Mouse (Mus musculus): Measurements from ENCODE around the gene Aurkb.
"Not testable (repeated sequence)": the region's sequence is repeated elsewhere in the genome, so short reads cannot be mapped to it uniquely, and the experiment has no call there.

The Aurkb gene

DNA sequence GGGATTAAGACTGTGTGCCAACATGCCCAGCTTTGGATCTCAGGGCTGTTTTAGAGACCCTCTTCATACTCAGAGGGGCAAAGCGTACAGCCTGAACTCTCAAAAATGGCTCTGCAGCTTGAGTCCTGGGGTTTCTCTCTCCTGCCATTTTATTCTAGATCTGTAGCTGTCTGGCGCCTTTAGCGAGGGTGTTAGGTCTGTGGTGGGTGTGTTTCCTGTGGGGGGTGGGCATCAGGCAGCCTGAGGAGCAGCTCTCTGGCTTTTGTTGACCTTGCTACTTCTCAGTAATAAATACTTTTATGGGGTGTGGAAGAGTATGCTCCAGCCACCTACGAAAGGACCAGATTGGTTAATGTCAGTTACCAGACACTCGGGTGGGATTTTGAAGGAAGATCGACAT lies 32.6 kb downstream of the Aurkb start:
- no peak for ATAC-seq (ENCODE audit: insufficient number of reproducible peaks, low FRiP score, low TSS enrichment)

DNA sequence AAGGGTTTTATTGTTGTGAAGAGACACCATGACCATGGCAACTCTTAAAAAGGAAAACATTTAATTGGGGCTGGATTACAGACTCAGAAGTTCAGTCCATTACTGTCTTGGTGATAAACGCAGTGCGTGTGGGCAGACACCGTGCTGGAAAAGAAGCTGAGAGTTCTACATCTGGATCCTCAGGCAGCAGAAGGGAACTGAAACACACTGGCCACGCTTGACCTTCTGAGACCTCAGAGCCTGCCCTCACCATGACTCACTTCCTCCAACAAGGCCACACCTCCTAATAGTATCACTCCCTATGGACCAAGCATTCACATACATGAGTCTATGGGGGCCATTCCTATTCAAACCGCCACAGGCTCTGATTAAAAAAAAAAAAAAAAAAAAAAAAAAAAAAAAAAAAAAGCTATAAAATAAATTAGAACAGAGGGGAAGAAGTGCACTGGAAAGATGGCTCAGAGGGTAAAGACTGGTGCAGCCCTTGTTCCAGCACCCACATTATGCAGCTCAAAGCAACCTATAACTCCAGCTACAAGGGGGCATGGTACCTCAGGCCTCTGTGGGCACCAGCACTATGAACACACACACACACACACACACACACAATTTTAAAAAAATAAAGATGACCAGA lies 33.5 kb downstream of the Aurkb start:
- no peak for ATAC-seq (ENCODE audit: insufficient number of reproducible peaks, low FRiP score, low TSS enrichment)

DNA sequence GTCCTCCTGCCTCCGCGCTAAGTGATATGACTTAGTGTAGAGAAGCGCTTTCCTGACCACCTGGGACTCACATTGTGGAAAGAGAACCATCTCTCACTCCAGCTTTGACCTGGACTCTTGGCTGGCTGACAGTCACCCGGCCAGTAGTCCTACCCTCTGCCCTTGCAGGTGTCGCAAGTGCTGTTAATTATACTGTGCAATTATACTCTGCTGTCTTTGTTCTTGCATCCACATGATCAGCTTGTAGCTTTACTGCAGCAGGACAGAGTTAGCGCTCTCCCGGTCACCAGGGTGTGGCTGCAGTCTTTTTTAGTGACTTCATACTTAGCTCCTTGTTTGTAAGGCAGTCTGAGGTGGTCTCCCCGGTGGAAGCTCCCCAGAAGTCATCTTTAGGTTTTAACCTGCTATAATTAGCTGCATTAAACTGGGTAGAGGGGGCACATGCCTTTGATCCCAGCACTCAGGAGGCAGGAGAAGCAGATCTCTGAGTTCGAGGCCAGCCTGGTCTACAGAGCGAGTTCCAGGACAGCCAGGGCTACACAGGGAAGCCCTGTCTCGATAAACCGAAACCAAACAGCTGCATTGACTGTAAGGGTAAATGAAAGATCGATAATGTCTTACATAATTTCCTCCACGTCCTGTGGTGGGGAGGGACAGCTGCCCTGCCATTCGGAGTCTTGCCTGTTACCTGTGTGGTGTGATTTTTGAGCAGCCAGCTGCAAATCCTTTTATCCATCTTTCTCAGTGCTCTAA lies 34.8 kb downstream of the Aurkb start:
- no peak for ATAC-seq (ENCODE audit: insufficient number of reproducible peaks, low FRiP score, low TSS enrichment)

DNA sequence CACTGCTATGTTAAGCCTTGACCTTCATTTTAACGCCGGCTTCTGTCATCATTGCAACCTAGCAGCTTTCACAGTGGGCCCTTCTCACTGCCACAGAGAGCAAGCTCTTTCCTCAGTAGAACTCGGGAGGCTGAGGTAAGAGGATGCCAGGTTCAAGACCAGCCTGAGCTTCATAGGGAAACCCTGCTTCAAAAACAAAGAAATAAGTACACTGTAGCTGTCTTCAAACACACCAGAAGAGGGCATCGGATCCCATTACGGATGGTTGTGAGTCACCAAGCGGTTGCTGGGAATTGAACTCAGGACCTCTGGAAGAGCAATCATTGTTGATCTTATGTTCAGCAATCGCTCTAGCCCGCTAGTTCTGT lies 35.4 kb downstream of the Aurkb start:
- ATAC-seq (ENCODE audit: insufficient number of reproducible peaks, low FRiP score, low TSS enrichment) = no peak

DNA sequence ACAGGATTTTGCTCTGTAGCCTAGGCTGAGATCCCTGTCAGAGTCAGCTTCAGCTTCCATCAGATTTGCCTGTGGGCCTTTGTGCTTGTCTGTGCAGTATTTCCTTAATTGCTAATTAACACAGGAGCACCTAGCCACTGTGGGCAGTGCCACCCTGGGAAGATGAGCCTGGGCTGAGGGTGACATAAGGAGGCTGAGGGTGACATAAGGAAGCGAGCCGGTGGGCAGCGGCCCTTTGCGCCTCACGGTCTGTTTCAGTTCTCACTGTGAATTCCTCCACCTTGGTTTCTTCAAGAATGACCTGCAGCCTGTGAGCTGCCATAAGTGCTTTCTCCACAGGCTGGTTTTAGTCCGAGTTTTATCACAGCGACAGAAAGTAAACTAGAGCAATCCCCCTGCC lies 36.2 kb downstream of the Aurkb start:
- no peak for ATAC-seq (ENCODE audit: insufficient number of reproducible peaks, low FRiP score, low TSS enrichment)

DNA sequence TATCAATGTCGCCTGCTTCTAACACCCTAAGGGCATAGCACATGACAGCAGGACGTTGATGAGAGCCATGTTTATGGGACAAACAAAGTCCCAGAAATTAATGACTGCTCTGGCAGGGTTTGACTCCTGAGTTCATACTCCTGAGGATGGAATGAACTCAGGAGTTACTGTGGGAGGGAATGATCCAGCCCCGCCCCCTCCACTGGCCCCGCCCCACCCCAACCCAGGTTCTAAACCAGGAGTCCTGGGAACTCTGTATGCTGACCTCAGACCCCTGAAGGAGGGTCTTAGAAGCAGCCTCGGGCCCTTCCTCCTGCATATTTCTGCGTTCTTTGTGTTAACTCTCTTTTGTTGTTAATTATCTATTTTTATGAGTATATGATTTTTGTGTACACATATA lies 40.2 kb downstream of the Aurkb start:
- ATAC-seq (ENCODE audit: insufficient number of reproducible peaks, low FRiP score, low TSS enrichment) = no peak

DNA sequence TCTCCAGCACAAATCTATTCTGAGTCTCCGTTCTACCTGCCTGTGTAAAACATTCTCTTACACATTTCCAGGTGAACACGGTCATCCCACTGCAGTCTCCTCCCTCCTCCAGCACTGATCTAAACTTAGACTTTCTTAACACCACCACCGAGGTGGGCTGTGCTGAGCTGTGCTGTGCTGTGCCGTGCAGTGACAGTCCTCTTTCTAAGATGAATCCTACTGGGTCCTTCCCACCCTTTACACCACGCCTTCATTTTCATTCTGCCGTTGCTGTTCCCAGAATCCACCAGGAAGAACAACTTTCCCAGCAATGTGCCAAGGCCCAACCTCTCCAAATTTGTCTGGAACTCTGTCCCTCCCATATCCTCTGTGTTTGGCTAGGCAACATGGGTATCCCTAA lies 40.9 kb downstream of the Aurkb start:
- ATAC-seq (ENCODE audit: insufficient number of reproducible peaks, low FRiP score, low TSS enrichment) = no peak

DNA sequence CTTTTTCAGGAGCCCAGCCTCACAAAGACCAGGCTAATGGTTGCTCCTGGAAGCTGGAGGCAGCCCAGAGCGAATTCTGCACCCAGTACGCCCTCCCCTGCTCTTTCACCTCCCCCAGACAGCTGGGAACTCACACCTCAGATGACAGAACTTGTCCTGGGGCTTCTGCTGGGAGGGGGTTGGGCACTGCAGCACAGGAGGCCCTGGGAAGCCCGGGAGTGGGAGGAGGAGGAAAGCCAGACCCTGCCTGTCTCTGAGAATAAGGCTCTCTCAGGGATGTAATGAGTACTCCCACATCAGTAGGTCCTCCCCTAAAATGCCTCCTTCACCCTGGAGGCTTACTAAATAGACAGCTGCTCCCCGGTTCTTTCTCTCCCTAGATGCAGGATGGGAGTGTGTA lies 41.6 kb downstream of the Aurkb start:
- ATAC-seq (ENCODE audit: insufficient number of reproducible peaks, low FRiP score, low TSS enrichment) = no peak

DNA sequence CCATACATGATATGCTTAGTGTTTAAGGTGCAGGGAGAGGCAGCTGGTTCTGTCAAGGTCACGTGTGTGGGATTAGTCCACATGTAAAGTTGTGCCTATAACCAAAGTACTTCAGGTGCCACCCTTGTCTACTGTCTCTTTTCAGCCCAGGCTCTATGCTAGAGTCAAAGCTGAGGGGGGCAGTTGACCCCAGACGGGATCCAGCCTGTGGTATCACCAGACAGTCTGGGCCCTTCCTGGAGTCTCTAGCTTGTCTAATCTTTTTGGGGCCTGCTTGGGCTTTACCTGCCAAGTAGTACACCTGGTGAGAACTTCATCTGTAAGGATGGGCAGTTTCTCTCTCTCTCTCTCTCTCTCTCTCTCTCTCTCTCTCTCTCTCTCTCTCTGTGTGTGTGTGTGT lies 42.1 kb downstream of the Aurkb start:
- no peak for ATAC-seq (ENCODE audit: insufficient number of reproducible peaks, low FRiP score, low TSS enrichment)

DNA sequence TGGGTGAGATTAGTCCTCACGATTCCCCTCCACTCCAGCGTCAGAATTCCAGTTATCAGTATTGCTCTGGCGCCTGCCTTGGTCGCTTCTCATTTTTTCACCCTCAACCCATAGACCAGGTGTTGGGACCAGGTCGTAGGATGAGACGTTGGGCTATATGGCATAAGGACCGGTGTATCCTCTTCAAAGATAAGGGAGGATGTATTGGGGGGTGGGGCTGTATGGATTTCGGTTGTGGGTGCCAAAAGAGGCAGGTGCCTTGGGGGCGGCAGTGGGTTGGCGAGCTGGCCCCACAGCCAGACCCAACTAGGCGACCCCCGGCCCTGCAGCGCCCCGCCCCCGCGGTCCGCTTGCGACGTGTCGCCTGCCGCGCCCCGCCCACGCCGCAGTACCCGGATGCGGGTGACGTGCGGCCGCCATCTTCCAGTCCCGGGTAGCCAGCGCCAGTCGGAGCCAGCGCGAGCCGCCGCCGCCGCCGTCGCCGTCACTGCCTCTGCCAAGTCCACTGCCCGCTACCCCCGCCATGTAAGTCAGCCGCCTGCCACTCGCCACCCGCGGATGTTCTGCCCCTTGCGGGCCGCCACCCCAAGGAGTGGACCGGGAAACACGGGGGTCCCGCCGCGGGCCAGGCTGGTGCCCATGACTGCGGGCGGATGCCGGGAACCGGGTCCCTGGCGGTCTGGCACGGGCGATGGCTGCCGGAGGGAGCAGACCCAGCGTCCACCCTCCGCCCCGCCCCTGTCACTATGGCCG lies 42.8 kb downstream of the Aurkb start, which contains the start of gene Vamp2:
Vamp2 (plus strand) TSS at position 388 of the 753 bp plus-strand sequence.
- ATAC-seq (ENCODE audit: insufficient number of reproducible peaks, low FRiP score, low TSS enrichment) = peak; percentile 70; the same call in 1 of the 2 replicates

DNA sequence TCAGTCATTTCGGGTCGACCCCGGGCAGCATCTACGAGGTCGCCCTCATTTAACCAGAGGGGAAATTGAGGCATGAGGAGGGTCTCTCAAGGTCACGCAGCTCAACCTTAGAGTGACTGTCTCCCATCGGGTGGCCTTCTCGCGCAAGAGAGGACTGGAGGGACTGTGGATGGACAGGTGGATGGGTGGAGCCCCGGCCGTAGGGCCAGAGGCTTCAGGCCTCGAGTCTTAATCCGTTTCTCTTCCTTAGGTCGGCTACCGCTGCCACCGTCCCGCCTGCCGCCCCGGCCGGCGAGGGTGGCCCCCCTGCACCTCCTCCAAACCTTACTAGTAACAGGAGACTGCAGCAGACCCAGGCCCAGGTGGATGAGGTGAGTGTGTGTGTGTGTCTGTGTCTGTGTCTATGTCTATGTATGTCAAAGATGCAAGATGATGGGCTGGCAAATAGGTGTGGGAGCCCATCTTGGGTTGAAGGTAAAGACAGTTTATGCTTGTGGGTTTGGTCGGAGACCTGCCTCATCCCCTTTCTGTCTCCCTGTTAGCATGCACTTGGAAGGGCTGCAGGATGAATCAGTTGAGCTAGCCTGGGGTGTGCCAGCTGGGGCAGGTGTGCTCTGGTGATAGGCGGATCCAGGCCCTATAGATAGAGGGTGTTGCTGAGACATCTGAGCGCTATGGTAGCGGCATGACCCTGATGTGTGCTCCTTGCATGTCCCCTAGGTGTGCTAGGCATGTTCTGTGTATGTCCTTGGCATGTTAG lies 43.6 kb downstream of the Aurkb start:
- ATAC-seq (ENCODE audit: insufficient number of reproducible peaks, low FRiP score, low TSS enrichment) = peak; percentile 37; the same call in 1 of the 2 replicates

DNA sequence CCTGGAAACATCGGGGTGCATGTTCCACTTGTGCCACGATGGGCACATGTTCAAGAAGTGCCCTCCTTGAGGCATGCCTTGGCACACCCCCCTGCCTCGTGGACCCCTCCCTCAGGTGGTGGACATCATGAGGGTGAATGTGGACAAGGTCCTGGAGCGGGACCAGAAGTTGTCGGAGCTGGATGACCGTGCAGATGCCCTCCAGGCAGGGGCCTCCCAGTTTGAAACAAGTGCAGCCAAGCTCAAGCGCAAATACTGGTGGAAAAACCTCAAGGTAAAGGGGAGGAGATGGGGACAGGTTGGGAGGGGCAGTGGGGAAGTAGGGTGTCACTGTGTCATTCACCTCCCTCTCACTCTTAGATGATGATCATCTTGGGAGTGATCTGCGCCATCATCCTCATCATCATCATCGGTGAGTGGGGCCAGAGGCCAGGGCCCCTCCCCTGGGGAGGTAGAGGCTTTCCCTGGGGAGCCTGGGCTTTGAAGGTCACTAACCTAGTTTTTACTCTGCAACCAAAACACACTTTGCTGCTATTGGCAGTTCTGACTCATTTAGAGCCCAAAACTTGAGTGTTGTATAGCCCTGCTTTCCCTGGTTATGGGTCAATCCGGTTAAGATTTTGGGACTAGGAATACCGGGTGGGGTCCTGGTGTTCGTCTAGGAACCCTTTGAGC lies 44.3 kb downstream of the Aurkb start:
- no peak for ATAC-seq (ENCODE audit: insufficient number of reproducible peaks, low FRiP score, low TSS enrichment)

DNA sequence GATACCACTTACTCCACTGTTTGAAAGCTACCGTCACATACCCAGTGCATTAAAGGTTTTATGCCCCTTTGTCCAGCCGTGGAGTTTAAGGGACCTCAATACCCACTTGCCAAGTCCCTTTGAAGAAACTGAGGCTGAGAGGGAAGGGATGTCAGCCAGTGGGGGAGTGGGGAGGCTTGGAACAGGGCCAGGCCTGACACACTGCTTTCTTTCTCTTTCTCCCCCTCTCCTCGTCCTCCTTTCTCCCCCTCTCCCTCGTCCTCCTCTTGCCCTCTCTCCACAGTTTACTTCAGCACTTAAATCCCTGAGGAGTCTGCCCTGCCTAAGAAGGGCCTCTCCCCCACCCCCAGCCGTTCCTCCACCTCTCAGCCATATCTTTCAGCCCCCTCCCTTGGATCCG lies 44.9 kb downstream of the Aurkb start:
- no peak for ATAC-seq (ENCODE audit: insufficient number of reproducible peaks, low FRiP score, low TSS enrichment)

DNA sequence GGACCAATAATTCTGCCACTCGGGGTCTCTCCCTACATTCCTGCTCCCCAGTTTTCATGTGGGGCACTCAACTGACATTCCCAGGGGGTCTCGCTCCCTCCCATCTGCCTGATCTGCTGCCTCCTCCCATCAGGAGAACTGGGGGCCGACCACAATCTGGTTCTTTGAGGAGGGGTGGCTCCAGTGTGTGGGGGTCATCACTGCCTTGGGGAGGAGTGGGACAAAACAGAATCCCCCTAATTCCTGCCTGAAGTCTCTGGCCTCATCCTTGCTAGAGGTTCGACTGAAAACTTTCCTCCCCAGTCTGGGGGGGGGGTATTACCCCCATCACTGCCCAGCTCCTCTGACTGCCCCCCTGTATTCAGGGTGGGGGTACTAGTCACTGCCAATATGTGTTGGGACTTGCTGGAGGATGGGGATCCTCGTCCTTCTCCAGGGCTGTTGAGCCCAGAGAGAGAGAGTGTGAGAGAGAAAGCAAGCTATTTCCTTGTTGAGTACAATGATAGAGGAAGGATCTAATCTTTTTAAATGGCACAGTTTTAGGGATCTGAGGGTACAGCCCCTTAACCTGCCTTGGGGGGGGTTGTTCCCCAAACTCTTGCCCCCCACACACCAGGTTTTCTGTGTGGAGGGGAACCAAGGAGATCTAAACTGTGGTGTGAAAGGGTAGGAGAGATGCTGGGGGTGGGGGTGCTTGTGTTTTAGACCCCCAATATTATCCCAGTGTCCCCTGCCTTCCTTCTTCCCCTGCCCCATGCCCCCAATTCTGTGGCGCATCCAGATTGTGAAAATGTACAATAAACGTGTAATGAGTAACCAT lies 46.3 kb downstream of the Aurkb start:
- ATAC-seq (ENCODE audit: insufficient number of reproducible peaks, low FRiP score, low TSS enrichment) = no peak

DNA sequence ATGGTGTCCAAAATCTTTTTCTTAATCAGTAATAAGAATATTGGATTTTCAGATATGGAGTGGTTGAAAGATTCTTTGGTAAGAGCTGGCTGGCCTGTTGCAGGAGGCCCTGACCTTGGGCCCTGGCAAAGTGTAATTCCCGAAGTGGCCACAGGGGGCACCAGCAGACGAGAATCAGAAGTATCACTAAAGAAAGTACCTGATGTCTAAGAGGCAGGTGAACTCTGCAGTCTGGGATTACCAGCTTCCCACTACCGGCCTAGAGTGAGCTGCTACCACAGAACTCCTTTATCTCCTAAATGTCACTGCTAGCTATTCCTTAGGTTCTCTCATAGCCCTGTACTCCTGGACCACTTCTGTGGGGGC lies 46.9 kb downstream of the Aurkb start:
- ATAC-seq (ENCODE audit: insufficient number of reproducible peaks, low FRiP score, low TSS enrichment) = no peak

DNA sequence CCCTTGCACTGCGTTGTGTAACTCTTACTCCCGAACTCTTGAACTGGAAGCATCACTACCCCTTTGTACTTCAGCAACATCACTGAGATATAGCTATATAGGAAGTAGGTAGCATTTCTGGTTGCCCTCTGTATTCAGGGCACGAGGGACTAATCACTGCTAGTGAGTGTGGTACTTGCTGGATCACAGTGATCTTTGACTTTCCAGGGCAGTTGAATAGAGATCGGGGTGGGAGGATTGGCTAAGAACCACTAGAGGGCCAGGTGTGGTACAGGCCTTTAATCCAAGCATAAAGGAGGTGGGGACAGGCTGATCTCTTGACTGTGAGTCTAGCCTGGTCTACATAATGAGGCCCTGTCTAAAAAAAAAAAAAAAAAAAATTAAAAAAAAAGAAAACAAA lies 47.4 kb downstream of the Aurkb start:
- no peak for ATAC-seq (ENCODE audit: insufficient number of reproducible peaks, low FRiP score, low TSS enrichment)

DNA sequence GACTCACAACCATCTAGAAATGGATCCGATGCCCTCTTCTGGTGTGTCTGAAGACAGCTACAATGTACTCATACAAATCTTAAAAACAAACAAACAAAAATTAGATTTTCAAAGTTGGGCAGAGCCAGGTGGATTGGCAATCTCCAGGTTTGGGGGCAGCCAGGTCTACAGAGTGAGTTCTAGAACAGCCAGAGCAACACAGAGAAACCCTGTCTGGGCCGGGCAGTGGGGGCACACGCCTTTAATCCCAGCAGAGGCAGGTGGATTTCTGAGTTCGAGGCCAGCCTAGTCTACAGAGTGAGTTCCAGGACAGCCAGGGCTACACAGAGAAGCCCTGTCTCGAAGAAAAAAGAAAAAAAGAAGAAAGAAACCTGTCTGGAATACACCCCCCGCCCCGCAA lies 48.4 kb downstream of the Aurkb start:
- not testable (repeated sequence) for ATAC-seq (ENCODE audit: insufficient number of reproducible peaks, low FRiP score, low TSS enrichment)

DNA sequence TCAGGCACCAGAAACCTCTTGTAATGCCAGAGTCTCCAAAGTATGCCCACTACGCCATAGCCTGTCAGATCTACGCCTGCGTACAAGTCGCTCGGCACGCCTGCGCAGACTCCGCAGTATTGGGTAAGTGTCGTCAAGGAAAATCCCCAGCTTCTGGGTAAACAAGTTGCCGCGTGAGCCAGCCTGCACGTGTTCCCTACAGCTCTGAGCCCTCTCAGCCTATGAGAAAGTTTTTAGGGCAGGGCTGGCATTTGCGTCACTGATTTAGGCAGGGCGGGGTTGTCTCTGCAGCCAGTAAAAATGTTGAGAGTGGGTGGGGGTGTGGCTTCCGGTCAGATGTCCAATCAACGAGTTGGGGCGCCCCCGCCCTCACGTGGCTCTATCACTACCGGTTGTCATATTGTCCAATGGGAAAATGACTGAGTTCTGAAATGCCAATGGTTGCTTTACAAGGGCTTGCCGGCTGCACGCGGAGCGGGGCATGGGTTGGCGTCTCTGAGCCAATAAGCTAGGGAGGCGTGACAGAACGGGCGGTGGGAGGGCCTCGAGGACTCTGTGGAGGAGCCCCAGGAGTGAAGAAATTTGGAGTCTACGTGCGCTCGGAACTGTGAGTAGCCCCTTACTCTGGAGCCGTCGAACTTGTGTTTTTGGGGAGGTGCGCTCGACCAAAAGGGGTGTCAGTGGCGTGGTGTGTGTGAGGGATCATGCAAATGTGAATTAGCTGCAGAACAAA lies 49.4 kb downstream of the Aurkb start, which contains the start of gene Per1:
Per1 (plus strand) TSS at position 521 of the 733 bp plus-strand sequence.
- ATAC-seq (ENCODE audit: insufficient number of reproducible peaks, low FRiP score, low TSS enrichment) = peak; percentile 73

Measured in cerebellum, adult (tissue).